Mouse (Mus musculus): Measurements from ENCODE around the gene Tmem145.

The Tmem145 gene

DNA sequence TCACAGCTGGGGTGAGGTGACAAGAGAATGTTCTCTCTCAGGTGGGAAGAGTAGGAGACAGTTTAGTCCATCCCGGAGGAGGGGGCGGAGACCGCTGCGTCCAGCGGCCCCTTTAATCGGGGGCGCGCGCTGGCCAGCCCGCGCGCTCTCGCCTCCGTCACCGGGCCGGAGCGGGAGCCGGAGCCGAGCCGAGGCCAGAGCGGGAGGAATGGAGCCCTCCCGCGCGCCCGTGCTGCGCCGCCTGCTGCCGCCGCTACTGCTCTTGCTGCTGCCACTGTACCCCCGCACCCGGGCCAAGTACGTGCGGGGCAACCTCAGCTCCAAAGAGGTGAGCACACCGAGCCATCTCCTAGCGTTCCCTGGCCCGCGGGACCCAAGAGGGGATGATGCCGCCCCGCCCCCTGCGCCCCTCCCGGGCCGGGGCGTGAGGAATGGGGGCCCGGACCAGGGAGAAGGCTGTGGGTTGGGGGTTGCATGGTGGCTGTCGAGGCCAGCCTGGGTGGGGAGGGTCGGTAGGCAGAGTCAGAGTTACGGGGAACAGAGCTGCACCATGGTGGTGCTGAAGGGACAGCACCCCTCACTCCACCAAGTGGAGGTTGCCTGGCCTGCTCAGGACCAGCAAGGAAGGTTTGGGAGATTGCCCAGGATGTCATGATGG lies at the start of gene Tmem145:
Gene Tmem145, plus strand, starts transcription at position 151 of the 658 bp plus-strand sequence.
- in situ Hi-C loops (cut with MboI, MseI), result no loop called here

- in situ Hi-C loops (cut with MboI, MseI), result loop anchor here (25.0 kb wide), 1 partner anchor 1925 kb away; the partner anchor contains the start of genes BC024978, Gm21983, Mia and Rab4b
Observed at GRCm38 (mm10) chr7:25261896-25262295, 44.0 kb upstream of the Tmem145 start.

DNA sequence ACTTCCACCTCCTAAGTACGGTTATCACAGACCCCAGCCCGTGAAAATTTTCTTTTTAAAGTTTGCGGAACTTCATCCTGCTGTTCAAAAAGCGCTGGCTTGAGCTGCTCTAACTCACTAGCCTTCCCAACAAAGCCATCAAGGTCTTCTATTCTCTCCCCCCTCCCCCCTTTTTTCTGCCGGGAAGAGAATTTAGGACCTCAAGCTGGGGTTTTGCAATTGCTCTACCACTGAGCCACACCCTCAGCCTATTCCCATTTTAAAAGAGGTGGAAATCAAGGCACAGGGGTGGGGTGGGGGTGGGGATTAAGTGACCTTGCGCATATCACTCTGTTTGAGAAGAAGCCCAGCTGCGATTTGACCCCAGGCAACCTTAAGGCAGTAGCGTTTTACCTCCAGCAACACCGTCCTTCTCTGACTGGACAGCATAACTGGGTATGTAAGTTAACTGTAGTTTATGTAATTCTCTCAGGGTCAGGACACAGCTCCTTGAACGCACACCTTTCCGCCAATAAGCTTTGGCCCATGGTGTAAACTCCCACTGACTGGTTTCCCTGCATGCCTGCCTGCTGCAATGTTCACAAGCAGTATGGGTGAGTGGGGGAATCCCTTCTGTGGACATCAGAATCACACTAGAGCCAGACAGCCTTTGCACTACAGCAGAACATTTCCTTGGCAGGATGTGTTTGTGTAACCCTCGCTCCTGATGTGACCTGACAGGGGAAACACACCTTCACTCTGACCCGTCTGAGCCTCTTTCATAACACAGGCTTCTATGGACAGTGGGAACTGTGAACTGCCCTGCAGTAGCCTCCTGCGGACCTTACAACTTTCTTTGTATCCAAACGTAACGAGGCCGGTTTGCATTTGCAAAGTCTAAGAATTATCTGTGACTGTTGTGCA lies 41.7 kb upstream of the Tmem145 start:
- in situ Hi-C loops (cut with MboI, MseI), result loop anchor here (25.0 kb wide), 1 partner anchor 1923 kb away; the partner anchor contains the start of genes BC024978, Gm21983, Mia and Rab4b

DNA sequence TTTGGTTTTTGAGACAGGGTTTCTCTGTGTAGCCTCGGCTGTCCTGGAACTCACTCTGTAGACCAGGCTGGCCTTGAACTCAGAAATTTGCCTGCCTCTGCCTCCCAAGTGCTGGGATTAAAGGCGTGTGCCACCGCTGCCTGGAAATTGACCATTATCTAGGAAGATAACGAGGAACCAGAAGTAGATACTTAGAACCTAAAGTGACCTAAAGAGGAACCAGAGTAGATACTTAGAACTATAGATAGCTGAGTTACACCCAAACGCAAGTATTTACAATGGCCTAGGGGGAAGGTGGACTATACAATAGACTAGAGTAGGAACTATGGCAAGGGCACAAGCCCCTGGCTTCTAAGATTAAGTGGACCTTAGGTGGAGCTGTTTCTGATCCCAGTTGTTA lies 40.2 kb upstream of the Tmem145 start:
- in situ Hi-C loops (cut with MboI, MseI), result loop anchor here (25.0 kb wide), 1 partner anchor 1922 kb away; the partner anchor contains the start of genes BC024978, Gm21983, Mia and Rab4b

GRCm38 (mm10) chr7:25266180-25266962 lies 39.5 kb upstream of the Tmem145 start:
- in situ Hi-C loops (cut with MboI, MseI), result loop anchor here (25.0 kb wide), 1 partner anchor 1921 kb away; the partner anchor contains the start of genes BC024978, Gm21983, Mia and Rab4b

GRCm38 (mm10) chr7:25267301-25267750 lies 38.6 kb upstream of the Tmem145 start, which contains the start of gene Cic:
Gene Cic, plus strand, starts transcription at chr7:25267704.
- in situ Hi-C loops (cut with MboI, MseI), result loop anchor here (25.0 kb wide), 1 partner anchor 1920 kb away; the partner anchor contains the start of genes BC024978, Gm21983, Mia and Rab4b

- in situ Hi-C loops (cut with MboI, MseI), result loop anchor here (25.0 kb wide), 1 partner anchor 1919 kb away; the partner anchor contains the start of genes BC024978, Gm21983, Mia and Rab4b
Observed at GRCm38 (mm10) chr7:25267751-25268463, 38.0 kb upstream of the Tmem145 start.

GRCm38 (mm10) chr7:25268588-25268987 lies 37.3 kb upstream of the Tmem145 start:
- in situ Hi-C loops (cut with MboI, MseI), result loop anchor here (25.0 kb wide), 1 partner anchor 1919 kb away; the partner anchor contains the start of genes BC024978, Gm21983, Mia and Rab4b

DNA sequence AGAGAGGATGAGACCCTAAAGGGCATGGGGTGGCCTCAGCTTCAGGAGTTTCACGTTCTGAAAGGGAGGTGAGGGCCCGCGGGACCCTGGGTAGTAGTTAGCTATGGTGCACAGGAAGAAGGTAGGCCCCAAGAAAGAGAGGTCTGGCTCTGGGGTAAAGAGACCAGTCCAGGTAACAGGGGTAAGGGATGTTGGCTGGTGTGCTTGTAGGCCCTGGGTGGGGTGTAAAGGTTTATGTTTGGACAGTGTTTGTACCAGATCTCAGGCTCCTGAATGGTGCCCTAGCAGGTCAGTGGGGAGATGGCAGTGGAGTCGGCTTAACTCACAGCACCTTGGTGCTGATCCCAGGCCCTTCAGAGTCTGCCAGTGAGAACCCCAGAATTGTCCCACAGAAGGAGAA lies 36.9 kb upstream of the Tmem145 start:
- in situ Hi-C loops (cut with MboI, MseI), result loop anchor here (25.0 kb wide), 1 partner anchor 1918 kb away; the partner anchor contains the start of genes BC024978, Gm21983, Mia and Rab4b

DNA sequence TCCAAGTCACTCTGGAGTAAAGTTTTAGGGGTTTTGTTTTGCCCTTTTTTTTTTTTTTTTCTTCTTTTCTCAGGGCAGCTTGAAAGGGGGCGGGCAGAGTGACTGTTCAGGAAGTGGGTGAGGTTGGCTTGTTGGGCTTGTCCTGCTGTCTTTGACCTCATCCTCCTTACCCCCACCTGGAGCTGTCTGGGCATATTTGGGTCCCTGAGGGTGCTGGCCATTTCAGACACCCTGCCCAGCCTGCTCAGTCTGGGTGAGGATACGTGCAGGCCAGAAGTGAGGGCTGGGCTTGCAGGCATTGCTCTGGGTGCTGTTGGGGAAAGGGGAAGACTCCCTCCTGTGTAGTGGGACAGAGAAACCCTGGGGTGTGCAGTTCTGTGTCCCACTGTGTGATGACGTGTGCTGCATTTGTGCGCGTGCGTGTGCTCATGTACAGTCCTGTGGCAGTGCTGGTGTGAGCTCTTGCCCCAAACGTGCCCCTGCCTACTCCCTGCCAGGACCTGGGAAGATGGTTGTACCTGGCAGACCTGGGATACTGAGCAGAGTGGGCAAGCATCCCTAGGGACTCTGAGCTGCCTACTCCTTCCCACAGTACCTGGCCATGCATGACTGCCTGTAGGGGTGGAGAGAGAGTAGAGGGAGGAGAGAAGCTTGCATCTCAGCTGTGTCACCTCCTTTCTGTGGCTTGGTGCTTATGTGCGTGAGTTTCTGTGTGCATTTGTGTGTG lies 36.2 kb upstream of the Tmem145 start:
- in situ Hi-C loops (cut with MboI, MseI), result loop anchor here (5.0 to 25.0 kb wide), 2 partner anchors 137 to 1918 kb away; partner anchors contain the start of genes BC024978, Gm21983, Mia and Rab4b

DNA sequence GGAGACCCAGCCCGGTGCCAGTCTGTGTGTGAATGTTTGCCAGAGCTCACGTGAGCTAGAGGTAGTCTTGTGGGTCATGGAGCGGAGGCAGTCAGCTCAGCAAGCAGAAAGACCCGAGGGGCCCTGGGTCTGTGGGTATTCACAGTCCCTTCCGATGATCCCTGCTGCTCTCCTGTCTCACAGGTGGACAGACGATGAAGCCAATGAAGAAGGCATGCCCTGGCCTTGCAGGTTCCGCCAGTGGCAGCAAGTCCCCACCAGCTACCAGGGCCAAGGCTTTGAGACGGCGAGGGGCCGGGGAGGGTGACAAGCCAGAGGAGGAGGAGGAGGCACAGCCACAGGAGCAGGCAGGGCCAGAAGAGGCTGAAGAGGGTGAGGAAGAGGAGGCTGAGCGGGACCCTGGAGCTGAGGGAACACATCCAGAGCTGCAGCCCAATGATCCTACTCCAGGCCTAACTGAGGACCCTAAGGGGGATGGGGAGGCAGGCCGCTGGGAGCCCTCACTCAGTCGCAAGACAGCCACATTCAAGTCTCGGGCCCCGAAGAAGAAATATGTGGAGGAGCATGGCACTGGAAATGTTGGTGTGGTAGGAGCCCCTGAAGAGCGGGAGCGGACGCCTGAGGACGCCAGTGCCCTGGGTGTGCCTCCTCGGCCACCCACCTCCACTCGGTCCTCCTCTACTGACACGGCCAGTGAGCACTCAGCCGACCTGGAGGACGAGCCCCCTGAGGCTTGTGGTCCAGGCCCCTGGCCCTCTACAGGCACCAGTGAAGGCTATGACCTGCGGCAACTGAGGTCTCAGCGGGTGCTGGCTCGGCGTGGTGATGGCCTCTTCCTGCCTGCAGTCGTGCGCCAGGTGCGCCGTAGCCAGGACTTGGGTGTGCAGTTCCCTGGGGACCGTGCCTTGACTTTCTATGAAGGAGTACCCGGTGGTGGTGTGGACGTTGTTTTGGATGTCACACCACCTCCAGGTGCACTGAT lies 35.0 kb upstream of the Tmem145 start:
- in situ Hi-C loops (cut with MboI, MseI), result loop anchor here (5.0 to 25.0 kb wide), 2 partner anchors 139 to 1916 kb away; partner anchors contain the start of genes BC024978, Gm21983, Mia and Rab4b

GRCm38 (mm10) chr7:25271651-25272444 lies 34.1 kb upstream of the Tmem145 start:
- in situ Hi-C loops (cut with MboI, MseI), result loop anchor here (5.0 to 25.0 kb wide), 2 partner anchors 140 to 1915 kb away; partner anchors contain the start of genes BC024978, Gm21983, Mia and Rab4b

DNA sequence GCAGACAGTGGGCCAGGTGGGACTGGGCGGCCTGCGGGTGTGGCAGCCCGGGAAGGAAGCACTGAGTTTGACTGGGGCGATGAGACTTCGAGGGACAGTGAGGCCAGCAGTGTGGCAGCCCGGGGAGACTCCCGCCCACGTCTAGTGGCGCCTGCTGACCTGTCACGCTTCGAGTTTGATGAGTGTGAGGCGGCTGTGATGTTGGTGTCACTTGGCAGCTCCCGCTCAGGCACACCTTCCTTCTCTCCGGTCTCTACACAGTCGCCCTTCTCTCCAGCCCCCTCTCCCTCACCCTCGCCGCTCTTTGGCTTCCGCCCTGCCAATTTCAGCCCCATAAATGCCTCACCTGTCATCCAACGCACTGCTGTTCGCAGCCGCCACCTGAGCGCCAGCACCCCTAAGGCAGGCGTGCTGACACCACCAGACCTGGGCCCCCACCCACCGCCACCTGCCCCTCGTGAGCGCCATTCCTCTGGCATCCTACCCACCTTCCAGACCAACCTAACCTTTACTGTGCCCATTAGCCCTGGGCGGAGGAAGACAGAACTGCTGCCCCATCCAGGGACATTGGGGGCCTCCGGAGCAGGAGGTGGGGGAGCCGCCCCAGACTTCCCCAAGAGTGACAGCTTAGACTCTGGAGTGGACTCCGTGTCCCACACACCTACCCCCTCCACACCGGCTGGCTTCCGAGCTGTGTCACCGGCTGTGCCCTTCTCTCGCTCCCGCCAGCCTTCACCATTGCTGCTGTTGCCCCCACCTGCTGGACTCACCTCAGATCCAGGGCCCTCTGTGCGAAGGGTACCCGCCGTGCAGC lies 33.3 kb upstream of the Tmem145 start:
- in situ Hi-C loops (cut with MboI, MseI), result loop anchor here (5.0 to 25.0 kb wide), 2 partner anchors 140 to 1915 kb away; partner anchors contain the start of genes BC024978, Gm21983, Mia and Rab4b

- in situ Hi-C loops (cut with MboI, MseI), result loop anchor here (5.0 to 25.0 kb wide), 2 partner anchors 141 to 1914 kb away; partner anchors contain the start of genes BC024978, Gm21983, Mia and Rab4b
Observed at GRCm38 (mm10) chr7:25273259-25274241, 32.4 kb upstream of the Tmem145 start.

DNA sequence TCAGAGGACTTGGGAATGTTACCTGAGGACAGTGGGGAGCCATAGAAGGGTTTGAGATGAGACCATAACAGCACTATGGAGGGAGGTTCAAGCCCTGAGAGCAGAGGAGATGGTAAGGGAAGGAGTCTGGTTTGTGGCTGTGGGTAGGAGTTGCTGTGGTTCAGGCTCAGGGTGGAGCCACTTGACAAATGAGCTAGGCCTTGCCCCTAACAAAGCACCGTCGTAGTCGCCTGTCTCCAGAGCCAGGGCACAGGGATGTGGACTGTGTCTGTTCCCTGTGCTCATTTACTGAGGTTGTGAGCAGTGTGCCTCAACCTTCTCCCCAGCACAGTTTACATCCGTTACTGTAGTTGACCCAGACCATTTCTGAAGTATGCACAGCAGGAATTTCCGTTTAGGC lies 31.3 kb upstream of the Tmem145 start:
- in situ Hi-C loops (cut with MboI, MseI), result loop anchor here (5.0 to 25.0 kb wide), 2 partner anchors 142 to 1913 kb away; partner anchors contain the start of genes BC024978, Gm21983, Mia and Rab4b
